Mouse (Mus musculus): Measurements from ENCODE around the gene Yars. TPM values are rescaled to one million over a fixed set of nuclear protein-coding genes. Genes with fewer than 3 reads are reported as not detected.
A peak's percentile ranks its signal among the peaks of the same experiment; 100 is the strongest.

Yars gene
- total RNA-seq, 1 experiment from 2014 or later, result 72.1 TPM

- peak; percentile 63 for DNase-seq
Observed at GRCm38 (mm10) chr4:129251482-129252125, 62.0 kb downstream of the Yars start.

GRCm38 (mm10) chr4:129252492-129252891 is 62.9 kb downstream of the Yars start:
- DNase-seq, result no peak

- no peak for DNase-seq
Observed at GRCm38 (mm10) chr4:129254571-129254970, 65.0 kb downstream of the Yars start.

GRCm38 (mm10) chr4:129256450-129257380 is 67.2 kb downstream of the Yars start:
- peak; percentile 54 for DNase-seq

- no peak for DNase-seq
Observed at GRCm38 (mm10) chr4:129259101-129259500, 69.5 kb downstream of the Yars start.

GRCm38 (mm10) chr4:129260678-129261077 is 71.1 kb downstream of the Yars start:
- no peak for DNase-seq

GRCm38 (mm10) chr4:129261196-129261595 is 71.6 kb downstream of the Yars start, which contains the start of gene C77080:
TSS of gene C77080 (minus strand) at chr4:129261404.
- no peak for DNase-seq

- peak; percentile 80 for DNase-seq
Observed at GRCm38 (mm10) chr4:129263225-129264021, 73.9 kb downstream of the Yars start.

GRCm38 (mm10) chr4:129266191-129266590 is 76.6 kb downstream of the Yars start:
- no peak for DNase-seq

GRCm38 (mm10) chr4:129266821-129267220 is 77.3 kb downstream of the Yars start:
- no peak for DNase-seq

- DNase-seq, result peak; percentile 37
Observed at GRCm38 (mm10) chr4:129268698-129269097, 79.1 kb downstream of the Yars start.

Other genes with a start within 250 kb of the Yars start
- 34.1 and 41.8 TPM in 2 replicates for gene Azin2, start 227.3 kb upstream of the Yars start, total RNA-seq (2021)
- gene Ak2, start 197.8 kb upstream of the Yars start, total RNA-seq (2021), result 175 and 204 TPM in 2 replicates
- 23.8 and 25.9 TPM in 2 replicates for gene Rnf19b, start 131.5 kb upstream of the Yars start, total RNA-seq (2021)
- not detected in 2 replicates for gene Tmem54, start 84.2 kb upstream of the Yars start, total RNA-seq (2021)
- 1.2 and 5.1 TPM in 2 replicates for gene Hpca, start 67.7 kb upstream of the Yars start, total RNA-seq (2021)
- 13.1 and 18.0 TPM in 2 replicates for gene Fndc5, start 52.8 kb upstream of the Yars start, total RNA-seq (2021)
- 24.5 and 30.0 TPM in 2 replicates for gene S100pbp, start within 50 bp of the Yars start, total RNA-seq (2021)
- 14.5 and 16.5 TPM in 2 replicates for gene C77080, start 71.6 kb downstream of the Yars start, total RNA-seq (2021)
- 1.7 and 2.5 TPM in 2 replicates for gene Sync, start 97.9 kb downstream of the Yars start, total RNA-seq (2021)
- 122 and 139 TPM in 2 replicates for gene Rbbp4, start 145.6 kb downstream of the Yars start, total RNA-seq (2021)
- gene Zbtb8os, start 145.9 kb downstream of the Yars start, total RNA-seq (2021), result 42.2 and 46.4 TPM in 2 replicates
- 8.1 and 9.0 TPM in 2 replicates for gene Zbtb8a, start 188.4 kb downstream of the Yars start, total RNA-seq (2021)